Mouse (Mus musculus) heart, adult 2 months (tissue): ENCODE data around the gene Polr2i.

Experiments
- CTCF ChIP-seq: fragments of 200-600 bp; IDR thresholded peaks from 2 replicates; pipeline ENCODE4 v1.8.1; 2022; ENCODE audit warnings: antibody characterized with exemption, mild to moderate bottlenecking, moderate library complexity
- POLR2A ChIP-seq: fragments of 200-500 bp; IDR thresholded peaks from 2 replicates; pipeline ENCODE4 v1.6.1; 2011; ENCODE audit warnings: mild to moderate bottlenecking, low read depth, low read length, control low read depth; ENCODE audit not compliant: insufficient read depth

GRCm38 (mm10) chr7:30193581-30194100, 38.1 kb upstream of the Polr2i start:
- TF ChIP-seq CTCF (no peak), POLR2A (no peak; the same call in 1 of the 2 replicates)
